Mouse (Mus musculus) neural tube, embryonic 14.5 days (tissue): ENCODE results near the gene Ube2q2. TPM values are rescaled to one million over a fixed set of nuclear protein-coding genes. Genes with fewer than 3 reads are reported as not detected.
"Not testable (repeated sequence)": the region's sequence is repeated elsewhere in the genome, so short reads cannot be mapped to it uniquely, and the experiment has no call there.

ENCODE experiments used
- ATAC-seq: fragments of 200-750 bp; cut with Nextera tagmentation; 2 replicates; pipeline ENCODE4 v1.8.0; 2017; ENCODE audit warnings: low read depth, mild to moderate bottlenecking, moderate TSS enrichment, moderate library complexity
- H3K27ac ChIP-seq: fragments of 300-500 bp; sonication (generic); 2 replicates; pipeline ENCODE4 v1.5.1; 2014; ENCODE audit warnings: low read depth, mild to moderate bottlenecking, control low read depth, low read length, moderate library complexity, mixed read lengths
- H3K27me3 ChIP-seq: fragments of 300-500 bp; sonication (generic); 2 replicates; pipeline ENCODE4 v1.6.1; 2014; ENCODE audit warnings: low read length; ENCODE audit not compliant: control insufficient read depth, insufficient read depth
- H3K36me3 ChIP-seq: fragments of 300-500 bp; sonication (generic); 2 replicates; pipeline ENCODE4 v1.6.1; 2014; ENCODE audit warnings: low read length, mixed read lengths; ENCODE audit not compliant: control insufficient read depth, insufficient read depth
- H3K4me1 ChIP-seq: fragments of 300-500 bp; sonication (generic); 2 replicates; pipeline ENCODE4 v1.6.1; 2014; ENCODE audit warnings: low read length; ENCODE audit not compliant: control insufficient read depth, insufficient read depth
- H3K4me2 ChIP-seq: fragments of 300-500 bp; sonication (generic); 2 replicates; pipeline ENCODE4 v1.6.1; 2014; ENCODE audit warnings: mild to moderate bottlenecking, low read depth, low read length, control low read depth
- H3K4me3 ChIP-seq: fragments of 300-500 bp; sonication (generic); 2 replicates; pipeline ENCODE4 v1.5.1; 2014; ENCODE audit warnings: low read depth, low read length, control low read depth, mixed read lengths
- H3K9ac ChIP-seq: fragments of 300-500 bp; sonication (generic); replicated peaks from 2 replicates; pipeline ENCODE4 v1.6.1; 2014; ENCODE audit warnings: low read depth, mild to moderate bottlenecking, control low read depth, low read length, mixed read lengths
- H3K9me3 ChIP-seq: fragments of 300-500 bp; sonication (generic); 2 replicates; pipeline ENCODE4 v1.6.1; 2016; ENCODE audit warnings: low read length; ENCODE audit not compliant: control insufficient read depth
- WGBS: fragments of 180-500 bp; shearing (Covaris S2); extraction: QIAGEN DNeasy Blood & Tissue Kit; methylation state at CpG from one replicate; pipeline ENCODE4 v1.1.7; 2014; 5-methylcytosine and 5-hydroxymethylcytosine counted together
- polyA plus RNA-seq: library from polyadenylated mRNA; unstranded; fragments of >200 nt; fragmentation: Nextera tagmentation; extraction: Ambion mirVana; gene quantifications from 2 replicates; pipeline ENCODE4 v1.2.1, GENCODE M21; 2014

The Ube2q2 gene
- polyA plus RNA-seq, 1 experiment from 2014 or later, result 57.1 TPM

DNA sequence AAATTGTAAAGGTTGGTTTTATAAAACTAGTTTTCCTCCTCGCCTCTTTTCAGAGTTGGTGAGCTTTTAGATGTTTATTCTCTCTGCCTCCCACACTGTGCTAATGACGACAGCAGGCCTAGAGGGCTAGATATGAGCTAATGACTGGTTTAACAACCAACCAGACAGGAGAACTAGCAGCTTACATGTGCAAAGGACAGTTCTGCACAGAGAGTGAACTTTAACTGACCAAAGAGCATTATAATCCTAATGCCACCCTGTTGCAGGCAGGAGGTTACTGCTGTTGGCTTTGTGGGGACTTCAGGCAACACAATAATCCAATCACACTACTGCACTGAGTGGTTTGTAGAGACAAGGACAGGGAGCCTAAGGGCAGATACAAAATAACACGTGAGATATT is 94.6 kb downstream of the Ube2q2 start:
- no peaks in the 10 kb centered on the region for H3K4me1 ChIP-seq
- H3K4me3 ChIP-seq, result no peak overlapping the region
- 86% methylated on average over 3 of the region's 3 CpGs for WGBS
- H3K9ac ChIP-seq, result no peak overlapping the region
- no peaks in the 10 kb centered on the region for H3K27me3 ChIP-seq
- H3K36me3 ChIP-seq, result no peaks in the 10 kb centered on the region
- H3K27ac ChIP-seq, result no peak overlapping the region
- no peak for ATAC-seq
- H3K9me3 ChIP-seq, result no peaks in the 10 kb centered on the region
- no peak overlapping the region for H3K4me2 ChIP-seq

DNA sequence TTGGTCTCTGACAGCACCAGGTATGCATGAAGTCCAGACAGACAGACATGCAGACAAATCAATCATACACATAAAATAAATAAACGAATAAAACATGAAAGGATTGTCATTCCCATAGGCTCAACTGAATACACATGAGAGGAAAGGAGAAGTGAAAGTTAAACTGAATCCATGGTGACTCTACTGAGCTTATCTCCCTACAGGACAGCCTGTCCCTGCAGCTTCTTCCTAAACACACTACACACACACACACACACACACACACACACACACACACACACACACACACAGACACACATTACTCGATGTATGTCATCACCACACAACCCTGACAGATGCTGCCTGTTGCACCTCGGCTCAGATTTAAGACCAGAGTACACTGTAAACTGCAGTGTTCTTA is 95.4 kb downstream of the Ube2q2 start:
- Histone ChIP-seq H3K27ac (no peak overlapping the region), H3K36me3 (no peaks in the 10 kb centered on the region), H3K27me3 (no peaks in the 10 kb centered on the region), H3K9ac (no peak overlapping the region), H3K9me3 (no peaks in the 10 kb centered on the region), H3K4me2 (no peak overlapping the region), H3K4me1 (no peaks in the 10 kb centered on the region), H3K4me3 (no peak overlapping the region)
- ATAC-seq, result no peak
- WGBS, result 75% methylated on average over 3 of the region's 3 CpGs

DNA sequence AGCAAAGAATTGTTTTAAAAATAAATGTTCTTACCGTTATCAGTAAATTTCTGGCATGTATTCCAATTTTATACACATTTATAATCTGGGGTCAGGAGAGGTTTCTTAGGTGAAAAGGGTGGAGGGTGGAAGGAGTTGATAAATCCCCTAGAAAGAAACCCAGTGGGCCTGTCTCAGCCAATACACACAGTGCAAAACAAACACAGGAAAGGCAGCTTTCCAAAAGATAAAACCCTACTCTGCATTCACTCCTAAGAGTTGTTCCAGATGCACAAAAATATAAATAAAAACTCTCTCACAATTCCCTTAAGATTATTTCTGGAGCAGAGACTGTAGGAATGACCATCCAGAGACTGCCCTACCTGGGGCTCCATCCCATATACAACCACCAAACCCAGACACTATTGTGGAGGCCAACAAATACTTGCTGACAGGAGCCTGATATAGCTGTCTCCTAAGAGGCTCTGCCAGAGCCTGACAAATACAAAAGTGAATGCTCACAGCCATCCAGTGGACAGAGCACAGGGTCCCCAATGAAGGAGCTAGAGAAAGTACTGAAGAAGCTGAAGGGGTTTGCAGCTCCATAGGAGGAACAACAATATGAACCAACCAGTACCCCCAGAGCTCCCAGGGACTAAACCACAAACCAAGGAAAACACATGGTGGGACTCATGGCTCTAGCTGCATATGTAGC is 96.5 kb downstream of the Ube2q2 start:
- not testable (repeated sequence) for H3K9me3 ChIP-seq, H3K27me3 ChIP-seq

DNA sequence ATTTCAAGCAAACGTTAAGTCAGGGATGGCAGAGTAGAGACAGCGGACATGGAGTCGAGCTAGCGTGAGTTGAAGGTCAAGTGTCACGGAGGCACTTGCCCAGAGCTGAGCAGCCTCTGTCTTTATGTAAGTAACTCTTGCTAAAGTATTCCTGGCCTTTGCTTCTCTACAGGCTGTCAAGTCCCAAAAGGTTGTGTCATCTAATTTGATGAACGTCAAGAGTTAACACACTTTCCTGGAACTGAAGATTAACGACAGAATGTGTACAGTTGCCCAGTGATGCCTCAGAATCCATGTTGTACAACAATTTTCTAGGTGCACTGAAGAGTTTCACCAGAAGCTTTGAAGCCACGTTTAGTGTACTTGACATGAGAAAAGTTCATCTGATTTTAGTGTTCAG is 97.8 kb downstream of the Ube2q2 start:
- ATAC-seq, result no peak

More for the DNA sequence above, 96.5 kb downstream of the Ube2q2 start:
- H3K36me3 ChIP-seq, H3K4me3 ChIP-seq, H3K9ac ChIP-seq, H3K4me1 ChIP-seq, ATAC-seq, H3K4me2 ChIP-seq, H3K27ac ChIP-seq: not testable (repeated sequence)
- 94% methylated on average over 1 of the region's 1 CpGs for WGBS

GRCm38 (mm10) chr9:55246918-55247317 is 98.3 kb downstream of the Ube2q2 start:
- no peak overlapping the region for H3K4me2 ChIP-seq
- no peak overlapping the region for H3K4me3 ChIP-seq
- WGBS, result 95% methylated on average over 4 of the region's 4 CpGs

More for the DNA sequence above, 97.8 kb downstream of the Ube2q2 start:
- Histone ChIP-seq H3K4me3 (no peak overlapping the region), H3K9ac (no peak overlapping the region), H3K9me3 (no peaks in the 10 kb centered on the region), H3K27me3 (no peaks in the 10 kb centered on the region), H3K4me1 (no peaks in the 10 kb centered on the region), H3K36me3 (no peaks in the 10 kb centered on the region), H3K4me2 (no peak overlapping the region), H3K27ac (no peak overlapping the region)
- whole genome bisulfite sequencing, result 78% methylated on average over 8 of the region's 8 CpGs

DNA sequence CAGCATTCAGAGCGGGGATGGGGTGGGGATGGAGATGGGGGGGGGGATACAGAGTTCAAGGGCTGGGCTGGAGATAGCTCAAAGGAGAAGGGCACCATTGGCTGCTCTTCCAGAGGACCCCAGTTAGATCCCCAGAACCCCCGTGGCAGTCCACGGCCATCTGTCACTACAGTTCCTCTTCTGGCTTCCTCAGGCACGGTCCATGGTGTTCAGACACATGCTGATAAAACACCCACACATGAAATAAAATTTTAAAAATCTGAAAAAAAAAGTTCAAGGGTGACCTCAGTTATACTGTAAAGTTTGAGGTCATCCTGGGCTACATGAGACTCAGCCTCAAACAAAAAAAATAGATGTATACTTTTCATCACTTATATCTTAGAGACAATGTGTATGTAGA is 99.8 kb downstream of the Ube2q2 start:
- ATAC-seq, result no peak
- H3K9ac ChIP-seq, result no peak overlapping the region
- no peak overlapping the region for H3K4me2 ChIP-seq
- H3K9me3 ChIP-seq, result no peaks in the 10 kb centered on the region
- WGBS, result 78% methylated on average over 4 of the region's 4 CpGs
- no peak overlapping the region for H3K4me3 ChIP-seq
- no peaks in the 10 kb centered on the region for H3K4me1 ChIP-seq
- no peaks in the 10 kb centered on the region for H3K27me3 ChIP-seq
- no peaks in the 10 kb centered on the region for H3K36me3 ChIP-seq
- H3K27ac ChIP-seq, result no peak overlapping the region

More at GRCm38 (mm10) chr9:55246918-55247317, 98.3 kb downstream of the Ube2q2 start:
- Histone ChIP-seq H3K9ac (no peak overlapping the region), H3K36me3 (no peaks in the 10 kb centered on the region), H3K27me3 (no peaks in the 10 kb centered on the region), H3K27ac (no peak overlapping the region), H3K9me3 (no peaks in the 10 kb centered on the region), H3K4me1 (no peaks in the 10 kb centered on the region)
- no peak for ATAC-seq

DNA sequence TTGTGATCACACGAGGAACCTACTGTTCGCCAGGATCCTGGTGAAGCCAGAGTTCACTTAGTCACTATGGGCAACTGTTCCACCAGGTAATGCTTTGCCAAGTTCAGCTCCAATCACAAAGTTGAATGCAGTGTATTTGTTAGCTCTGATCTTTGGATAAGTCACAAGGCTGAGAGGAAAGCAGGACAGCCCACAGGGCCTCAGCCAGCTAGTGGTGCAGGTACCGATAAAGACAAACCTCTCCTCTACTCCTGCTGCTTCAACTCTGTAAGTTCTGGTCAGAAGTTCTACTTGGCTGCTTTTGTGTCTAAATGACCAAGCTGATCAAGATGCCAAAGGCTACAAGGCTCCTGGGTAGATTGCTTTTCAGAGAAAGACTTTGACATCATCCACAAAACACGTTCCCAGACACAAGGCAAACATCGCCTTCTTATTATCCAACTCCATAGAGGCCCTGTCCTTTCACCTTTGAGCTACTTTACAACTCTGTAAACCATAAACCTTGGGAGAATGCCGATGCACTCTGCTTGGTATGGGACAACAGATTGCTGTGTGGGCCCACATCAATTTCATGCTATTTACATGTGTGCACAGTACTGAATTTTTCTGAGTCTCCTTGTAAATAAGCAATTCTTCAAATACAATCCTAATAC is 102.1 kb downstream of the Ube2q2 start:
- H3K27ac ChIP-seq, result no peak overlapping the region
- no peaks in the 10 kb centered on the region for H3K4me1 ChIP-seq
- H3K4me3 ChIP-seq, result no peak overlapping the region
- H3K36me3 ChIP-seq, result no peaks in the 10 kb centered on the region
- ATAC-seq, result no peak
- no peak overlapping the region for H3K9ac ChIP-seq
- no peaks in the 10 kb centered on the region for H3K9me3 ChIP-seq
- H3K4me2 ChIP-seq, result no peak overlapping the region
- WGBS, result 63% methylated on average over 6 of the region's 6 CpGs
- no peaks in the 10 kb centered on the region for H3K27me3 ChIP-seq

- H3K4me1 ChIP-seq, H3K4me3 ChIP-seq, H3K9me3 ChIP-seq, H3K27me3 ChIP-seq, H3K27ac ChIP-seq, H3K36me3 ChIP-seq, H3K4me2 ChIP-seq, H3K9ac ChIP-seq, ATAC-seq: not testable (repeated sequence)
- WGBS, result 52% methylated on average over 2 of the region's 2 CpGs
Measured at GRCm38 (mm10) chr9:55252097-55252496, 103.4 kb downstream of the Ube2q2 start.

DNA sequence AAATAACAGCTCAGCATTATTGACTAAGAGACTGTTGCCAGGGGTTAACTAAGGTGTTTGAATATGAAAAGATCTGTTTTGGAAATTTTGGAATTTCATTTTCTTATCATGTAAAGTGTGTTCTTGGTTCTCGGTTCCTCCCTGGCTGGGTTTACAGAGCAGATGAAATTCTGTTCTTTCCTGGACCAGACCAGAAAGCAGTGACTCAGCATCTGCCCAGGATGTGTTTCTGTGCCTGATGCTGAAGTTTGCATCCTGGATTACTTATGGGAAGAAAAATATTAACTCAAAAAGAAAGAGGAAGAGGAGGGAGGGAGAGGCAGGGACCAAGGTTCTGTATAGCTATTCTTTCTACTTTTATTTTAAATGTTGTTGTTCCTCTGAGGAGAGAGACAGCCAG is 105.2 kb downstream of the Ube2q2 start:
- no peaks in the 10 kb centered on the region for H3K36me3 ChIP-seq
- no peak overlapping the region for H3K9ac ChIP-seq
- no peak for ATAC-seq
- no peaks in the 10 kb centered on the region for H3K27me3 ChIP-seq
- no peak overlapping the region for H3K4me3 ChIP-seq
- H3K27ac ChIP-seq, result no peak overlapping the region
- H3K4me1 ChIP-seq, result no peaks in the 10 kb centered on the region
- no peaks in the 10 kb centered on the region for H3K9me3 ChIP-seq
- no peak overlapping the region for H3K4me2 ChIP-seq
- 75% methylated on average over 1 of the region's 1 CpGs for WGBS
